Mouse (Mus musculus) embryonic stem cell, embryonic (primary cell): ENCODE results near the gene Oat.

Source experiments
- CTCF ChIA-PET, 4 experiments: fragments of 300-600 bp in 2 of 4; fragments of 350-600 bp in 2 of 4; sonication (Branson Sonifier 250); formaldehyde crosslinking; loops; one replicate each; lab custom pipeline; 2022; ENCODE audit warnings: inconsistent platforms in 2 of 4; lab: Charles Lee
- POLR2A ChIA-PET, 4 experiments: fragments of 300-600 bp in 2 of 4; fragments of 350-600 bp in 2 of 4; sonication (Branson Sonifier 250); formaldehyde crosslinking; loops; one replicate each; lab custom pipeline; 2022; ENCODE audit warnings: antibody characterized with exemption in 4 of 4, inconsistent platforms in 1 of 4; lab: Charles Lee

The Oat gene

GRCm38 (mm10) chr7:132597251-132598041, 21.2 kb upstream of the Oat start:
- POLR2A ChIA-PET = interaction anchor here in 2 of 4 experiments (0.6 to 2.3 kb wide), 4 partner anchors 14 to 25 kb away, joined by 3 to 9 read pairs (median 6); partner anchors contain the start of genes Lhpp (in 1 of the 2) and Oat (in 1 of the 2)
- CTCF ChIA-PET = interaction anchor here in 1 of 4 experiments (0.6 to 0.9 kb wide), 2 partner anchors 13 to 41 kb away, joined by 3 read pairs; partner anchors contain the start of gene Lhpp

- POLR2A ChIA-PET = interaction anchor here in 2 of 4 experiments (0.6 to 2.3 kb wide), 4 partner anchors 14 to 24 kb away, joined by 3 to 9 read pairs (median 6); partner anchors contain the start of genes Lhpp (in 1 of the 2) and Oat (in 1 of the 2)
- CTCF ChIA-PET = interaction anchor here in 2 of 4 experiments (0.7 to 0.9 kb wide), 2 partner anchors 42 to 75 kb away, joined by 3 to 5 read pairs; no protein-coding TSS in a partner anchor
Measured at GRCm38 (mm10) chr7:132596557-132597250, 20.5 kb upstream of the Oat start.

- ChIA-PET CTCF (interaction anchor here in 1 of 4 experiments (0.7 kb wide), 1 partner anchor 74 kb away, joined by 5 read pairs; no protein-coding TSS in a partner anchor), POLR2A (interaction anchor here in 1 of 4 experiments (2.3 kb wide), 1 partner anchor 20 kb away, joined by 9 read pairs; the partner anchor contains the start of gene Oat)
Measured at GRCm38 (mm10) chr7:132595787-132596186, 19.6 kb upstream of the Oat start.

GRCm38 (mm10) chr7:132594325-132594724, 18.1 kb upstream of the Oat start:
- POLR2A ChIA-PET = interaction anchor here in 1 of 4 experiments (1.1 to 1.3 kb wide), 2 partner anchors 18 to 20 kb away, joined by 3 read pairs; partner anchors contain the start of gene Oat
- CTCF ChIA-PET = no interaction called here

GRCm38 (mm10) chr7:132593762-132594161, 17.6 kb upstream of the Oat start:
- ChIA-PET POLR2A (interaction anchor here in 1 of 4 experiments (1.1 kb wide), 1 partner anchor 19 kb away, joined by 3 read pairs; no protein-coding TSS in a partner anchor), CTCF (no interaction called here)

GRCm38 (mm10) chr7:132589610-132590009, 13.4 kb upstream of the Oat start:
- ChIA-PET CTCF (interaction anchor here in 1 of 4 experiments (0.8 kb wide), 1 partner anchor 49 kb away, joined by 3 read pairs; no protein-coding TSS in a partner anchor), POLR2A (interaction anchor here in 2 of 4 experiments (0.7 to 3.0 kb wide), 5 partner anchors 10 to 49 kb away, joined by 4 to 9 read pairs (median 4); partner anchors contain the start of genes Oat (in 2 of the 2) and Nkx1-2 (in 1 of the 2))

- CTCF ChIA-PET = interaction anchor here in 1 of 4 experiments (0.8 kb wide), 1 partner anchor 372 kb away, joined by 3 read pairs; no protein-coding TSS in a partner anchor
- POLR2A ChIA-PET = interaction anchor here in 1 of 4 experiments (1.9 kb wide), 1 partner anchor 11 kb away, joined by 6 read pairs; the partner anchor contains the start of gene Oat
Measured at GRCm38 (mm10) chr7:132587167-132587566, 11.0 kb upstream of the Oat start.

- POLR2A ChIA-PET = interaction anchor here in 3 of 4 experiments (0.6 to 1.7 kb wide), 5 partner anchors 10 to 53 kb away, joined by 3 to 7 read pairs (median 3); partner anchors contain the start of gene Oat (in 2 of the 3)
- CTCF ChIA-PET = interaction anchor here in 1 of 4 experiments (0.6 to 0.7 kb wide), 2 partner anchors 131 to 736 kb away, joined by 3 read pairs; no protein-coding TSS in a partner anchor
Measured at GRCm38 (mm10) chr7:132585695-132586491, 9.7 kb upstream of the Oat start.

GRCm38 (mm10) chr7:132581441-132581840, 5.2 kb upstream of the Oat start:
- ChIA-PET CTCF (no interaction called here), POLR2A (no interaction called here)

- POLR2A ChIA-PET = interaction anchor here in 2 of 4 experiments (0.6 to 1.3 kb wide), 4 partner anchors 9 to 230 kb away, joined by 3 to 4 read pairs (median 4); no protein-coding TSS in a partner anchor
- CTCF ChIA-PET = interaction anchor here in 2 of 4 experiments (1.3 to 1.5 kb wide), 2 partner anchors 29 to 58 kb away, joined by 3 to 5 read pairs; no protein-coding TSS in a partner anchor
Measured at GRCm38 (mm10) chr7:132580511-132580910, 4.3 kb upstream of the Oat start.

GRCm38 (mm10) chr7:132576891-132577290, 693 bp upstream of the Oat start:
- ChIA-PET CTCF (interaction anchor here in 3 of 4 experiments (0.6 to 1.6 kb wide), 8 partner anchors 10 to 464 kb away, joined by 3 to 16 read pairs (median 4); no protein-coding TSS in a partner anchor), POLR2A (interaction anchor here in 3 of 4 experiments (0.6 to 2.6 kb wide), 36 partner anchors 9 to 816 kb away, joined by 3 to 24 read pairs (median 6); partner anchors contain the start of genes Nkx1-2 (in 2 of the 3), Abraxas2 (in 1 of the 3), Chst15 (in 1 of the 3) and Ctbp2 (in 1 of the 3))

GRCm38 (mm10) chr7:132575623-132576022, 575 bp downstream of the Oat start:
- POLR2A ChIA-PET = interaction anchor here in 3 of 4 experiments (0.6 to 2.6 kb wide), 63 partner anchors 8 to 1819 kb away, joined by 3 to 24 read pairs (median 4); partner anchors contain the start of genes Lhpp (in 3 of the 3), Nkx1-2 (in 2 of the 3), Abraxas2 (in 1 of the 3) and Chst15 (in 1 of the 3)
- CTCF ChIA-PET = interaction anchor here (0.5 to 1.6 kb wide), 33 partner anchors 8 to 1477 kb away, joined by 3 to 16 read pairs (median 4); partner anchors contain the start of genes Abraxas2 (in 1 of the 4) and Lhpp (in 1 of the 4)

GRCm38 (mm10) chr7:132574646-132575045, 1.6 kb downstream of the Oat start:
- CTCF ChIA-PET = interaction anchor here in 3 of 4 experiments (0.6 to 1.2 kb wide), 3 partner anchors 26 to 626 kb away, joined by 3 to 17 read pairs (median 14); no protein-coding TSS in a partner anchor

GRCm38 (mm10) chr7:132573205-132573604, 3.0 kb downstream of the Oat start:
- CTCF ChIA-PET = interaction anchor here in 2 of 4 experiments (1.0 to 1.9 kb wide), 2 partner anchors 66 to 325 kb away, joined by 3 to 4 read pairs; no protein-coding TSS in a partner anchor
- POLR2A ChIA-PET = interaction anchor here in 1 of 4 experiments (1.1 to 1.8 kb wide), 4 partner anchors 24 to 66 kb away, joined by 3 to 4 read pairs (median 3); no protein-coding TSS in a partner anchor

More at GRCm38 (mm10) chr7:132574646-132575045, 1.6 kb downstream of the Oat start:
- POLR2A ChIA-PET = interaction anchor here in 2 of 4 experiments (0.8 to 2.5 kb wide), 5 partner anchors 19 to 50 kb away, joined by 3 to 9 read pairs (median 3); partner anchors contain the start of gene Lhpp (in 1 of the 2)

GRCm38 (mm10) chr7:132572738-132573137, 3.5 kb downstream of the Oat start:
- POLR2A ChIA-PET = interaction anchor here in 2 of 4 experiments (0.6 to 1.8 kb wide), 9 partner anchors 24 to 605 kb away, joined by 3 to 5 read pairs (median 3); partner anchors contain the start of gene Nkx1-2 (in 1 of the 2)
- CTCF ChIA-PET = interaction anchor here in 2 of 4 experiments (1.0 to 1.9 kb wide), 3 partner anchors 21 to 325 kb away, joined by 3 to 4 read pairs (median 4); no protein-coding TSS in a partner anchor

GRCm38 (mm10) chr7:132571481-132571880, 4.7 kb downstream of the Oat start:
- POLR2A ChIA-PET = interaction anchor here in 1 of 4 experiments (1.1 kb wide), 1 partner anchor 28 kb away, joined by 3 read pairs; the partner anchor contains the start of gene Nkx1-2
- CTCF ChIA-PET = interaction anchor here in 2 of 4 experiments (0.6 to 1.9 kb wide), 3 partner anchors 20 to 327 kb away, joined by 3 to 4 read pairs (median 4); no protein-coding TSS in a partner anchor
